Mouse (Mus musculus) thymus, adult 2 months (tissue): ENCODE measurements around the gene Olfr643. TPM values are rescaled to one million over a fixed set of nuclear protein-coding genes. Genes with fewer than 3 reads are reported as not detected.

Experiments used
- DNase-seq: peaks from one replicate; pipeline ENCODE4 v3.0.0; 2021
- H3K27ac ChIP-seq: fragments of 200-500 bp; 2 replicates; pipeline ENCODE4 v1.5.1; 2012; ENCODE audit warnings: low read length, control low read depth; ENCODE audit not compliant: control insufficient read depth, insufficient read depth
- H3K27me3 ChIP-seq: fragments of 200-500 bp; 2 replicates; pipeline ENCODE4 v1.6.1; 2012; ENCODE audit warnings: mild to moderate bottlenecking, low read length, moderate library complexity, mixed read lengths; ENCODE audit not compliant: control insufficient read depth, insufficient read depth
- H3K36me3 ChIP-seq: fragments of 200-500 bp; 2 replicates; pipeline ENCODE4 v1.6.1; 2012; ENCODE audit warnings: mild to moderate bottlenecking, low read length, moderate library complexity; ENCODE audit not compliant: control insufficient read depth, insufficient read depth
- H3K4me1 ChIP-seq: fragments of 200-500 bp; replicated peaks from 2 replicates; pipeline ENCODE4 v1.6.1; 2012; ENCODE audit warnings: low read length; ENCODE audit not compliant: control insufficient read depth, insufficient read depth
- H3K4me3 ChIP-seq: fragments of 200-500 bp; 2 replicates; pipeline ENCODE4 v1.5.1; 2012; ENCODE audit warnings: mild to moderate bottlenecking, low read length, control low read depth, moderate library complexity; ENCODE audit not compliant: control insufficient read depth, insufficient read depth
- CTCF ChIP-seq: fragments of 200-500 bp; IDR thresholded peaks from 2 replicates; pipeline ENCODE4 v1.5.1; 2012; ENCODE audit warnings: mild to moderate bottlenecking, control low read depth, low read length, moderate library complexity, borderline replicate concordance; ENCODE audit not compliant: control insufficient read depth, poor library complexity, insufficient read depth; ENCODE audit errors: extremely low read depth
- POLR2A ChIP-seq: fragments of 200-500 bp; IDR thresholded peaks from 2 replicates; pipeline ENCODE4 v1.6.1; 2012; ENCODE audit warnings: mild to moderate bottlenecking, low read length, control low read depth, moderate library complexity; ENCODE audit not compliant: control insufficient read depth, poor library complexity, insufficient read depth; ENCODE audit errors: extremely low read depth
- WGBS: fragments of 180-500 bp; shearing (Covaris S2); methylation state at CpG from one replicate; pipeline ENCODE4 v1.1.7; 2018; 5-methylcytosine and 5-hydroxymethylcytosine counted together
- polyA plus RNA-seq: library from polyadenylated mRNA; depleted of rRNA; stranded (reverse); fragments of >200 nt; gene quantifications from 2 replicates; pipeline ENCODE4 v1.2.3, GENCODE M21; 2012

Gene Olfr643
- polyA plus RNA-seq, 1 experiment, result not detected

GRCm38 (mm10) chr7:104025473-104025872, 111.7 kb downstream of the Olfr643 start, which contains the start of gene Olfr640:
Gene Olfr640, minus strand, starts transcription at chr7:104025573.
- H3K36me3 ChIP-seq, result no peaks in the 10 kb centered on the region
- no peaks in the 10 kb centered on the region for H3K27me3 ChIP-seq
- no peak within 1 kb of the TSS for H3K27ac ChIP-seq
- no peak within 1 kb of the TSS for H3K4me3 ChIP-seq
- DNase-seq, result no peak
- 95% methylated on average over 6 of the region's 6 CpGs for WGBS
- no peak for TF ChIP-seq CTCF
- no peak for TF ChIP-seq POLR2A
- H3K4me1 ChIP-seq, result no peaks in the 10 kb centered on the region

DNA sequence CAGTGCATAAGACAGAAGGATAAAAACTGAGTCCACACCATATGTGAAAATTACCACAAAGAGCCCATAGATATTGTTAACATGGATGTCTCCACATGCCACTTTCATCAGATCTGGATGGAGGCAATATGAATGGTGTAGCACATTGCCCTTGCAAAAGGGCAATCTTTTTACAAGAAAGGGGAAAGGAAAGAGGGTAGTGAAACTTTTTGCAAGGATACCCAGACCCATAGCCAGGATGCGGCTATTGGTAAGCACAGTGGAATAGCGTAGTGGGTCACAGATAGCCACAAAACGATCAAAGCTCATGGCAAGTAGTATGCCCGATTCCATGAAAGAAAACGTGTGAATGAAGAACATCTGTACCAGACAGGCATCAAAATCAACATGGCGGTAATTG, 115.6 kb downstream of the Olfr643 start:
- Histone ChIP-seq H3K36me3 (no peaks in the 10 kb centered on the region), H3K27me3 (no peaks in the 10 kb centered on the region), H3K4me3 (no peak overlapping the region), H3K27ac (no peak overlapping the region), H3K4me1 (no peaks in the 10 kb centered on the region)
- no peak for TF ChIP-seq POLR2A
- TF ChIP-seq CTCF, result no peak
- WGBS, result 95% methylated on average over 6 of the region's 6 CpGs
- DNase-seq, result no peak

GRCm38 (mm10) chr7:104018953-104019352, 118.3 kb downstream of the Olfr643 start:
- 97% methylated on average over 1 of the region's 1 CpGs for WGBS
- DNase-seq, result no peak
- Histone ChIP-seq H3K27me3 (no peaks in the 10 kb centered on the region), H3K4me1 (no peaks in the 10 kb centered on the region), H3K36me3 (no peaks in the 10 kb centered on the region), H3K4me3 (no peak overlapping the region), H3K27ac (no peak overlapping the region)
- TF ChIP-seq POLR2A (no peak), CTCF (no peak)

- Histone ChIP-seq H3K36me3 (no peaks in the 10 kb centered on the region), H3K4me1 (no peaks in the 10 kb centered on the region), H3K27me3 (no peaks in the 10 kb centered on the region), H3K27ac (no peak within 1 kb of the TSS), H3K4me3 (no peak within 1 kb of the TSS)
- DNase-seq, result no peak
- TF ChIP-seq POLR2A (no peak), CTCF (no peak)
Observed at GRCm38 (mm10) chr7:104017203-104017602, 120.0 kb downstream of the Olfr643 start, which contains the start of gene Olfr639. Gene Olfr639, minus strand, starts transcription at chr7:104017303.

GRCm38 (mm10) chr7:103999124-103999523, 138.1 kb downstream of the Olfr643 start:
- Histone ChIP-seq H3K27ac (no peak overlapping the region), H3K4me1 (no peaks in the 10 kb centered on the region), H3K27me3 (no peaks in the 10 kb centered on the region), H3K36me3 (no peaks in the 10 kb centered on the region), H3K4me3 (no peak overlapping the region)
- DNase-seq, result no peak
- TF ChIP-seq POLR2A (no peak), CTCF (no peak)

DNA sequence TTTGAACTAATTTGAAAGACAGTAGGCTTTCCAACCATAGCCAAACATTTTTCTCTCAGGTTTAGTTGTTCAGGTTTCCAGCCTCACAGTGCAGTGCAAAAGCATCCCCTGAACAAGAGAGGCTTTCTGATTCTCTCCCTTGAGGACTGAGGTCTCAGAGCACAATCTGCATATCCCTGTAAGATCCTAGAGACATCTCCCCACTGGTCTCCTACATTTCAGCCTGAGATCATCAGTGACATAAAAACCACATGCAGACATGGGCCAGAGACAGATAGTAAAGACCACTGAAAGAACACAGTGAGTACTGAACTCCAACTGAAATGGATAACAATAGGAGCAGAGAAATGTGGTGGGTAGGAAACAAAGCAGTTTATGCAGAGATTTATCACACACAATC, 138.8 kb downstream of the Olfr643 start, which contains the start of gene Olfr638:
TSS of gene Olfr638 (plus strand) at position 301 of the 400 bp plus-strand sequence.
- Histone ChIP-seq H3K27ac (no peak within 1 kb of the TSS), H3K4me3 (no peak within 1 kb of the TSS), H3K36me3 (no peaks in the 10 kb centered on the region), H3K27me3 (no peaks in the 10 kb centered on the region), H3K4me1 (no peaks in the 10 kb centered on the region)
- DNase-seq, result no peak
- no peak for TF ChIP-seq POLR2A
- no peak for TF ChIP-seq CTCF

DNA sequence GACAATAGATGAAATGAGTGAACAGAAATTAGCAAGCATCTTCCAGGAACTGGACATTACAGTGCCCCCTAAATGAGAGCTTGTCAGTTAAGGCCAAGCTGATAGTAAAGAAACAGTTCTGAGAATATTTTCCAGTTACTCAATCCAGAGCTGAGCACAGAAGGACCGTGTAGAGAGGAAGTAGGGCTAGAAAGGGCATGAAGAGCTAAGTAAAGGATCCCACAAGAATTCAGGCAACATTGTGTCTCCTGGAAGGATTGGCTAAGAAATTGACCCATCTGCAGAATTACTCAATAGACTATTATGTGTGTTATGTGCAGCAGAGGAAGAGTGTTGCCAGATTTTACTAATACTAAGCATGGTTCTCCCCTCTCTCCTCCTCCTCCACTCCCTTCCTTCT, 165.4 kb downstream of the Olfr643 start:
- H3K27me3 ChIP-seq, result no peaks in the 10 kb centered on the region
- H3K36me3 ChIP-seq, result no peaks in the 10 kb centered on the region
- no peak overlapping the region for H3K4me3 ChIP-seq
- DNase-seq, result no peak
- 58% methylated on average over 1 of the region's 1 CpGs for whole genome bisulfite sequencing
- no peak overlapping the region for H3K27ac ChIP-seq
- TF ChIP-seq POLR2A (no peak), CTCF (no peak)
- H3K4me1 ChIP-seq, result no peaks in the 10 kb centered on the region
